Mouse (Mus musculus) bone marrow, adult 2 months (tissue): ENCODE measurements at regions not wholly inside any gene's neighbourhood (a gene's known extent, or its start where the extent isn't known, plus 50 kb on each side); places are given as distances from the start of the nearest gene placed in this dataset.

ENCODE experiments used
- H3K27ac ChIP-seq: fragments of 200-500 bp; 2 replicates; pipeline ENCODE4 v1.5.1; 2012; ENCODE audit warnings: low read depth, mild to moderate bottlenecking, control low read depth, inconsistent platforms, low read length; ENCODE audit not compliant: control insufficient read depth, poor library complexity, insufficient read depth
- H3K4me1 ChIP-seq: fragments of 200-500 bp; 2 replicates; pipeline ENCODE4 v1.6.1; 2011; ENCODE audit warnings: low read length; ENCODE audit not compliant: control insufficient read depth, insufficient read depth
- H3K4me3 ChIP-seq: fragments of 200-500 bp; replicated peaks from 2 replicates; pipeline ENCODE3; 2011; ENCODE audit warnings: mild to moderate bottlenecking, low read depth, low read length, control low read depth; ENCODE audit not compliant: control insufficient read depth
- CTCF ChIP-seq: fragments of 200-500 bp; IDR thresholded peaks from 2 replicates; pipeline ENCODE4 v1.5.1; 2011; ENCODE audit warnings: low read length, control low read depth; ENCODE audit not compliant: control insufficient read depth, insufficient read depth
- POLR2A ChIP-seq: fragments of 200-500 bp; IDR thresholded peaks from 2 replicates; pipeline ENCODE4 v1.6.1; 2011; ENCODE audit warnings: low read depth, mild to moderate bottlenecking, control low read depth, low read length, borderline replicate concordance; ENCODE audit not compliant: control insufficient read depth
- WGBS: fragments of 180-500 bp; shearing (Covaris S2); methylation state at CpG from one replicate; pipeline ENCODE4 v1.1.7; 2018; 5-methylcytosine and 5-hydroxymethylcytosine counted together

- Histone ChIP-seq H3K4me1 (peaks cover 2% of the 10 kb centered on the region; the same call in 1 of the 2 replicates), H3K27ac (no peak overlapping the region), H3K4me3 (no peak overlapping the region)
- TF ChIP-seq CTCF, result no peak
- no peak for TF ChIP-seq POLR2A
- WGBS, result 68% methylated on average over 3 of the region's 3 CpGs
Measured at GRCm38 (mm10) chr16:55632220-55632619, 206.5 kb downstream of the Nfkbiz start.

GRCm38 (mm10) chr16:55631637-55632036 is 207.1 kb downstream of the Nfkbiz start:
- WGBS, result 54% methylated on average over 2 of the region's 2 CpGs
- TF ChIP-seq POLR2A (no peak), CTCF (no peak)
- Histone ChIP-seq H3K4me3 (no peak overlapping the region), H3K27ac (no peak overlapping the region), H3K4me1 (peaks cover 2% of the 10 kb centered on the region; the same call in 1 of the 2 replicates)

- H3K4me1 ChIP-seq, result no peaks in the 10 kb centered on the region
- WGBS, result 22% methylated on average over 2 of the region's 2 CpGs
- no peak overlapping the region for H3K27ac ChIP-seq
- TF ChIP-seq CTCF (no peak), POLR2A (no peak)
- H3K4me3 ChIP-seq, result no peak overlapping the region
Measured at GRCm38 (mm10) chr16:55631048-55631447, 207.7 kb downstream of the Nfkbiz start.

- no peaks in the 10 kb centered on the region; the same call in 1 of the 2 replicates for H3K4me1 ChIP-seq
- WGBS, result 81% methylated on average over 1 of the region's 1 CpGs
- TF ChIP-seq POLR2A (no peak), CTCF (no peak)
- H3K4me3 ChIP-seq, result no peak overlapping the region
- H3K27ac ChIP-seq, result no peak overlapping the region
Measured at GRCm38 (mm10) chr16:55627531-55627930, 211.2 kb downstream of the Nfkbiz start.

- Histone ChIP-seq H3K4me1 (no peaks in the 10 kb centered on the region; the same call in 1 of the 2 replicates), H3K4me3 (no peak overlapping the region), H3K27ac (no peak overlapping the region)
- TF ChIP-seq POLR2A (no peak), CTCF (no peak)
Measured at GRCm38 (mm10) chr16:55623422-55623821, 215.3 kb downstream of the Nfkbiz start.

- 73% methylated on average over 3 of the region's 3 CpGs for WGBS
- no peak overlapping the region for H3K27ac ChIP-seq
- TF ChIP-seq CTCF (no peak), POLR2A (no peak)
- no peak overlapping the region for H3K4me3 ChIP-seq
- H3K4me1 ChIP-seq, result no peaks in the 10 kb centered on the region; the same call in 1 of the 2 replicates
Measured at GRCm38 (mm10) chr16:55619731-55620130, 219.0 kb downstream of the Nfkbiz start.

GRCm38 (mm10) chr16:55617958-55618357 is 220.7 kb downstream of the Nfkbiz start:
- no peak overlapping the region for H3K4me3 ChIP-seq
- WGBS, result 71% methylated on average over 3 of the region's 3 CpGs
- H3K4me1 ChIP-seq, result no peaks in the 10 kb centered on the region
- TF ChIP-seq CTCF, result no peak
- TF ChIP-seq POLR2A, result no peak
- no peak overlapping the region for H3K27ac ChIP-seq

GRCm38 (mm10) chr16:55617506-55617905 is 221.2 kb downstream of the Nfkbiz start:
- H3K4me3 ChIP-seq, result no peak overlapping the region
- no peaks in the 10 kb centered on the region for H3K4me1 ChIP-seq
- H3K27ac ChIP-seq, result no peak overlapping the region
- 74% methylated on average over 4 of the region's 4 CpGs for WGBS
- TF ChIP-seq POLR2A (no peak), CTCF (no peak)
